Mouse (Mus musculus): ENCODE measurements at regions not wholly inside any gene's neighbourhood (a gene's known extent, or its start where the extent isn't known, plus 50 kb on each side); places are given as distances from the start of the nearest gene placed in this dataset.

DNA sequence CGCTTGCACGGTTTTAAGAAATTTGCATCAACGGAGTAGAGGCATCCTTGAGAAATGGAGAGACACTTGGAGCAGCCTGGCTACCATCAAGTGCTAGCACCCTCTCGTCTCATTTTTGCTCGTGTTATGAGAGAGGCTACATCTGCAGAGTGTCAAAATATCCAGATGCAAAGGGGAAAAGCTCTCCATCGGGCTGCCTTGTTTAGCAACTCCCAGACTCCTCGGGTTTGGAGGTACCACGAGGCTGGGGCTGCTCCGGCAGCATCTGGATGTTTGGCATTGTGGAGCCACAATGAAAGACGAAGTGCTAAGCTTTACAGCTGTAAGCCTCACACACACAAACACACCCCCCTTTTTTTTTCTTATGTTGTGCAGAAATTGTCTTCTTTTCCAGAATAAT, 270.5 kb upstream of the Gm765 start:
- Histone ChIP-seq H3K27ac (ENCODE audit: low read length) (no peak overlapping the region), H3K4me3 (ENCODE audit: low read length) (no peak overlapping the region), H3K4me1 (ENCODE audit: control insufficient read depth, insufficient read depth, low read length) (no peaks in the 10 kb centered on the region), H3K9ac (ENCODE audit: low read length) (no peak overlapping the region), H3K36me3 (ENCODE audit: control insufficient read depth, insufficient read depth) (no peaks in the 10 kb centered on the region), H3K4me2 (ENCODE audit: low read depth, low read length) (no peak overlapping the region), H3K27me3 (ENCODE audit: control insufficient read depth, insufficient read depth, low read length) (no peaks in the 10 kb centered on the region), H3K9me3 (replicated peaks; ENCODE audit: control insufficient read depth, low read length) (no peaks in the 10 kb centered on the region)
- ATAC-seq (replicated peaks; ENCODE audit: extremely low read depth, insufficient read depth, low FRiP score), result no peak
- 71% methylated on average over 10 of the region's 10 CpGs for WGBS

- H3K9me3 ChIP-seq (replicated peaks; ENCODE audit: control insufficient read depth, low read length), result no peaks in the 10 kb centered on the region
- no peak overlapping the region for H3K27ac ChIP-seq (ENCODE audit: low read length)
- no peak overlapping the region for H3K4me3 ChIP-seq (ENCODE audit: low read length)
- H3K36me3 ChIP-seq (ENCODE audit: control insufficient read depth, insufficient read depth), result no peaks in the 10 kb centered on the region
- H3K4me1 ChIP-seq (ENCODE audit: control insufficient read depth, insufficient read depth, low read length), result no peaks in the 10 kb centered on the region
- H3K27me3 ChIP-seq (ENCODE audit: control insufficient read depth, insufficient read depth, low read length), result no peaks in the 10 kb centered on the region
- no peak for ATAC-seq (replicated peaks; ENCODE audit: extremely low read depth, insufficient read depth, low FRiP score)
- no peak overlapping the region for H3K4me2 ChIP-seq (ENCODE audit: low read depth, low read length)
- no peak overlapping the region for H3K9ac ChIP-seq (ENCODE audit: low read length)
- WGBS, result 41% methylated on average over 1 of the region's 1 CpGs
Measured at GRCm38 (mm10) chr6:98609133-98609532, 266.6 kb upstream of the Gm765 start.

DNA sequence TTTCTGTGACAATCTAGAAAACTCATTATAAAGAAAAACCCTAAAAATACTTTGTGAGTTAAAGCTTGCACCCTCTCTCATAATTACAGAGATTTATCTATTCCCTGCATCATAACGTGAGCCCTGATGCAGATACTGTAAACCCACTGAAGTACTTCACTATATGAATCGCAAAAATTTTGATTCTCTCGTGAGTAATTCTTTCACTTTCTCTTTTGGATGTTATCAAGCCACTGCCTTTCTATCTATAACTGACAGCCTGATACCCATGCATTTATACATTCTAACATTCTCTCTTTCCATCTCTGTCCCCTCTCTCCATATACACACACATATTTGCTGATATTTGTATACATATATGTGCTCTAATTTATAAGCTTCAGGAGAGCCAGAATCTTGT, 264.1 kb upstream of the Gm765 start:
- no peak overlapping the region for H3K27ac ChIP-seq (ENCODE audit: low read length)
- no peaks in the 10 kb centered on the region for H3K27me3 ChIP-seq (ENCODE audit: control insufficient read depth, insufficient read depth, low read length)
- no peak for ATAC-seq (replicated peaks; ENCODE audit: extremely low read depth, insufficient read depth, low FRiP score)
- WGBS, result 72% methylated on average over 3 of the region's 3 CpGs
- no peaks in the 10 kb centered on the region for H3K36me3 ChIP-seq (ENCODE audit: control insufficient read depth, insufficient read depth)
- no peaks in the 10 kb centered on the region for H3K9me3 ChIP-seq (replicated peaks; ENCODE audit: control insufficient read depth, low read length)
- H3K4me1 ChIP-seq (ENCODE audit: control insufficient read depth, insufficient read depth, low read length), result no peaks in the 10 kb centered on the region
- no peak overlapping the region for H3K4me2 ChIP-seq (ENCODE audit: low read depth, low read length)
- no peak overlapping the region for H3K4me3 ChIP-seq (ENCODE audit: low read length)
- no peak overlapping the region for H3K9ac ChIP-seq (ENCODE audit: low read length)

DNA sequence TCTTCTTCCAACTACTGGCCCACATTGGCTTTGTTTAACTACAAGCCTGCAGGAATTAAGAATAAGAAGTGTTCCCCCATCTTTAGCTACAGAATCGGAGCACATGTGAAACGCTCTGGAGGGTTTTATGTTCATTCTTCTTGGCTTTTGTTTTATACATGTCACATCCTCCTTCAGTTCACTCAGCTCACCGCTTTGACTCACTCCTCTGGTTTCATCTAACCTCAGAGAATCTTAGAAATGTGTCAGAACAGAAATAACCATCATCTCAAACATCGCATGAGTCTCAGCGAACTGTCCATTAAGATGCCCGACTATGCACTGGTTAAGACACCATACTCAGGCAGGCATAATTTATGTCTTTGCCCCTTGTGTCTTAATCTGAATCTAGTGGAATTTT, 255.1 kb upstream of the Gm765 start:
- Histone ChIP-seq H3K9ac (ENCODE audit: low read length) (no peak overlapping the region), H3K4me2 (ENCODE audit: low read depth, low read length) (no peak overlapping the region), H3K36me3 (ENCODE audit: control insufficient read depth, insufficient read depth) (no peaks in the 10 kb centered on the region), H3K27me3 (ENCODE audit: control insufficient read depth, insufficient read depth, low read length) (no peaks in the 10 kb centered on the region), H3K27ac (ENCODE audit: low read length) (no peak overlapping the region), H3K4me1 (ENCODE audit: control insufficient read depth, insufficient read depth, low read length) (no peaks in the 10 kb centered on the region), H3K4me3 (ENCODE audit: low read length) (no peak overlapping the region), H3K9me3 (replicated peaks; ENCODE audit: control insufficient read depth, low read length) (no peaks in the 10 kb centered on the region)
- WGBS, result 89% methylated on average over 6 of the region's 6 CpGs
- ATAC-seq (replicated peaks; ENCODE audit: extremely low read depth, insufficient read depth, low FRiP score), result no peak

- no peaks in the 10 kb centered on the region for H3K4me1 ChIP-seq (ENCODE audit: control insufficient read depth, insufficient read depth, low read length)
- 62% methylated on average over 4 of the region's 4 CpGs for WGBS
- no peaks in the 10 kb centered on the region for H3K36me3 ChIP-seq (ENCODE audit: control insufficient read depth, insufficient read depth)
- no peak overlapping the region for H3K9ac ChIP-seq (ENCODE audit: low read length)
- H3K27me3 ChIP-seq (ENCODE audit: control insufficient read depth, insufficient read depth, low read length), result no peaks in the 10 kb centered on the region
- H3K4me3 ChIP-seq (ENCODE audit: low read length), result no peak overlapping the region
- no peak overlapping the region for H3K27ac ChIP-seq (ENCODE audit: low read length)
- H3K9me3 ChIP-seq (replicated peaks; ENCODE audit: control insufficient read depth, low read length), result no peaks in the 10 kb centered on the region
- no peak for ATAC-seq (replicated peaks; ENCODE audit: extremely low read depth, insufficient read depth, low FRiP score)
- H3K4me2 ChIP-seq (ENCODE audit: low read depth, low read length), result no peak overlapping the region
Measured at GRCm38 (mm10) chr6:98590989-98591388, 248.4 kb upstream of the Gm765 start.

- no peak overlapping the region for H3K9ac ChIP-seq (ENCODE audit: low read length)
- H3K4me3 ChIP-seq (ENCODE audit: low read length), result no peak overlapping the region
- H3K4me1 ChIP-seq (ENCODE audit: control insufficient read depth, insufficient read depth, low read length), result no peaks in the 10 kb centered on the region
- no peak for ATAC-seq (replicated peaks; ENCODE audit: extremely low read depth, insufficient read depth, low FRiP score)
- no peaks in the 10 kb centered on the region for H3K36me3 ChIP-seq (ENCODE audit: control insufficient read depth, insufficient read depth)
- no peak overlapping the region for H3K27ac ChIP-seq (ENCODE audit: low read length)
- H3K9me3 ChIP-seq (replicated peaks; ENCODE audit: control insufficient read depth, low read length), result no peaks in the 10 kb centered on the region
- 60% methylated on average over 4 of the region's 4 CpGs for WGBS
- no peaks in the 10 kb centered on the region for H3K27me3 ChIP-seq (ENCODE audit: control insufficient read depth, insufficient read depth, low read length)
- H3K4me2 ChIP-seq (ENCODE audit: low read depth, low read length), result no peak overlapping the region
Measured at GRCm38 (mm10) chr6:98588979-98589378, 246.4 kb upstream of the Gm765 start.

- Histone ChIP-seq H3K4me2 (ENCODE audit: low read depth, low read length) (no peak overlapping the region), H3K27me3 (ENCODE audit: control insufficient read depth, insufficient read depth, low read length) (no peaks in the 10 kb centered on the region), H3K4me3 (ENCODE audit: low read length) (no peak overlapping the region), H3K9me3 (replicated peaks; ENCODE audit: control insufficient read depth, low read length) (no peaks in the 10 kb centered on the region), H3K4me1 (ENCODE audit: control insufficient read depth, insufficient read depth, low read length) (no peaks in the 10 kb centered on the region), H3K27ac (ENCODE audit: low read length) (no peak overlapping the region), H3K36me3 (ENCODE audit: control insufficient read depth, insufficient read depth) (no peaks in the 10 kb centered on the region), H3K9ac (ENCODE audit: low read length) (no peak overlapping the region)
- 69% methylated on average over 4 of the region's 4 CpGs for WGBS
- no peak for ATAC-seq (replicated peaks; ENCODE audit: extremely low read depth, insufficient read depth, low FRiP score)
Measured at GRCm38 (mm10) chr6:98584541-98584940, 242.0 kb upstream of the Gm765 start.

GRCm38 (mm10) chr6:98582826-98583225, 240.3 kb upstream of the Gm765 start:
- Histone ChIP-seq H3K9me3 (replicated peaks; ENCODE audit: control insufficient read depth, low read length) (no peaks in the 10 kb centered on the region), H3K9ac (ENCODE audit: low read length) (no peak overlapping the region), H3K4me2 (ENCODE audit: low read depth, low read length) (no peak overlapping the region), H3K27ac (ENCODE audit: low read length) (no peak overlapping the region), H3K4me1 (ENCODE audit: control insufficient read depth, insufficient read depth, low read length) (no peaks in the 10 kb centered on the region), H3K36me3 (ENCODE audit: control insufficient read depth, insufficient read depth) (no peaks in the 10 kb centered on the region), H3K27me3 (ENCODE audit: control insufficient read depth, insufficient read depth, low read length) (no peaks in the 10 kb centered on the region), H3K4me3 (ENCODE audit: low read length) (no peak overlapping the region)
- WGBS, result 48% methylated on average over 2 of the region's 2 CpGs
- ATAC-seq (replicated peaks; ENCODE audit: extremely low read depth, insufficient read depth, low FRiP score), result no peak

DNA sequence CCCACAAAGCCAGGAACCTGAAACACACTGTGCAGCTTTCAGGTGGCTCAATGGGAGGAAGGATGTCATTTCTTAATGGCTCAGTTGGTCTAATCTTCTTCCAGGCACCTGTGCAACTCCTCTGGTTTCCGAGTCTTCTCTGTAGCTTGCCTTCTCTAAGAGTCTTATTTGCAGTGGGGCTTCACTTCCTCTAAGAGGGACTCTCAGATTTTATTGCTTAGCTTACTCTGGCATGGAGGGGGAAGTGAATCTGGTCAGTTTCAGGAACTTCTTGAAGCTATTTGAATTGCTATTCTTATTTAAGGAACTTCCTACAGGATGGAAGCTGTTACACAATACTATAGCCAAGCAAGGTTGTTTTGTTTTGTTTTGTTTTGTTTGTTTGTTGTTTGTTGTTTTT, 232.7 kb upstream of the Gm765 start:
- WGBS, result 86% methylated on average over 1 of the region's 1 CpGs
- H3K27ac ChIP-seq (ENCODE audit: low read length), result no peak overlapping the region
- H3K4me1 ChIP-seq (ENCODE audit: control insufficient read depth, insufficient read depth, low read length), result no peaks in the 10 kb centered on the region
- H3K9ac ChIP-seq (ENCODE audit: low read length), result no peak overlapping the region
- ATAC-seq (replicated peaks; ENCODE audit: extremely low read depth, insufficient read depth, low FRiP score), result no peak
- H3K4me3 ChIP-seq (ENCODE audit: low read length), result no peak overlapping the region
- no peaks in the 10 kb centered on the region for H3K36me3 ChIP-seq (ENCODE audit: control insufficient read depth, insufficient read depth)
- no peaks in the 10 kb centered on the region for H3K27me3 ChIP-seq (ENCODE audit: control insufficient read depth, insufficient read depth, low read length)
- no peak overlapping the region for H3K4me2 ChIP-seq (ENCODE audit: low read depth, low read length)
- H3K9me3 ChIP-seq (replicated peaks; ENCODE audit: control insufficient read depth, low read length), result no peaks in the 10 kb centered on the region

- Histone ChIP-seq H3K27me3 (ENCODE audit: control insufficient read depth, insufficient read depth, low read length) (no peaks in the 10 kb centered on the region), H3K4me3 (ENCODE audit: low read length) (no peak overlapping the region), H3K36me3 (ENCODE audit: control insufficient read depth, insufficient read depth) (no peaks in the 10 kb centered on the region), H3K4me2 (ENCODE audit: low read depth, low read length) (no peak overlapping the region), H3K9ac (ENCODE audit: low read length) (no peak overlapping the region), H3K9me3 (replicated peaks; ENCODE audit: control insufficient read depth, low read length) (no peaks in the 10 kb centered on the region), H3K27ac (ENCODE audit: low read length) (no peak overlapping the region), H3K4me1 (ENCODE audit: control insufficient read depth, insufficient read depth, low read length) (no peaks in the 10 kb centered on the region)
- WGBS, result 84% methylated on average over 1 of the region's 1 CpGs
- no peak for ATAC-seq (replicated peaks; ENCODE audit: extremely low read depth, insufficient read depth, low FRiP score)
Measured at GRCm38 (mm10) chr6:98555702-98556101, 213.1 kb upstream of the Gm765 start.
